Comparison of ENCODE assay signal across 18 mouse cellular contexts in genomic region chr16:91921340-91921739, GRCm38 (mm10).
"Had no signal": no experiment of that assay in that cellular context is flagged by ENCODE, and none has a peak within 500 bp of the region (broad histone marks: within the 10 kb centered on the region; RNA-seq: fewer than 3 reads in every experiment).

No protein-coding gene starts in this region.

- H3K9ac ChIP-seq: liver, embryonic 15.5 days; liver, postnatal 0 days; lung, embryonic 15.5 days; midbrain, embryonic 12.5 days; midbrain, embryonic 15.5 days; neural tube, embryonic 12.5 days had no signal

- H3K27ac ChIP-seq: liver, embryonic 15.5 days; lung, embryonic 15.5 days; macrophage; midbrain, embryonic 12.5 days; midbrain, embryonic 15.5 days; neural tube, embryonic 12.5 days had no signal

- H3K4me3 ChIP-seq: liver, embryonic 15.5 days; lung, embryonic 15.5 days; megakaryocyte, embryonic 14.5 days; midbrain, embryonic 12.5 days; midbrain, embryonic 15.5 days; neural tube, embryonic 12.5 days had no signal

- ATAC-seq: liver, postnatal 0 days; lung, postnatal 0 days; midbrain, embryonic 15.5 days had no signal

- H3K4me2 ChIP-seq: liver, embryonic 15.5 days; lung, embryonic 15.5 days; midbrain, embryonic 12.5 days; midbrain, embryonic 15.5 days; neural tube, embryonic 12.5 days had no signal

- DNase-seq: liver, postnatal 0 days; lung, adult 2 months; lung, postnatal 14 days; lung, postnatal 36 days; right cerebral cortex, postnatal 25 days; right cerebral cortex, postnatal 4 days; spleen, adult 18-20 months; thymus, adult 2 months; thymus, postnatal 25 days; thymus, postnatal 4 days had no signal

- H3K9me3 ChIP-seq: liver, embryonic 15.5 days; lung, embryonic 15.5 days; megakaryocyte, embryonic 14.5 days; midbrain, embryonic 12.5 days; midbrain, embryonic 15.5 days; neural tube, embryonic 12.5 days had no signal

- H3K27me3 ChIP-seq: liver, embryonic 15.5 days; lung, embryonic 15.5 days; midbrain, embryonic 12.5 days; midbrain, embryonic 15.5 days; neural tube, embryonic 12.5 days had no signal
